Mouse (Mus musculus): ENCODE measurements around the gene Hoxd10.

The Hoxd10 gene

GRCm38 (mm10) chr2:74666411-74666810 lies 25.3 kb upstream of the Hoxd10 start:
- no peak for DNase-seq (ENCODE audit: low spot score)

- DNase-seq (ENCODE audit: low spot score) = no peak
Observed at GRCm38 (mm10) chr2:74667191-74667841, 24.4 kb upstream of the Hoxd10 start.

- DNase-seq (ENCODE audit: low spot score) = no peak
Observed at GRCm38 (mm10) chr2:74667842-74668357, 23.8 kb upstream of the Hoxd10 start, which contains the start of gene Hoxd13. Gene Hoxd13 (plus strand): TSS chr2:74668310.

- no peak for DNase-seq (ENCODE audit: low spot score)
Observed at GRCm38 (mm10) chr2:74668370-74669229, 23.1 kb upstream of the Hoxd10 start.

GRCm38 (mm10) chr2:74669230-74669578 lies 22.5 kb upstream of the Hoxd10 start:
- no peak for DNase-seq (ENCODE audit: low spot score)

- DNase-seq (ENCODE audit: low spot score) = no peak
Observed at GRCm38 (mm10) chr2:74669650-74670235, 22.0 kb upstream of the Hoxd10 start.

- no peak for DNase-seq (ENCODE audit: low spot score)
Observed at GRCm38 (mm10) chr2:74670632-74671188, 21.0 kb upstream of the Hoxd10 start.

- DNase-seq (ENCODE audit: low spot score) = no peak
Observed at GRCm38 (mm10) chr2:74671847-74672246, 19.9 kb upstream of the Hoxd10 start.

- no peak for DNase-seq (ENCODE audit: low spot score)
Observed at GRCm38 (mm10) chr2:74672481-74673362, 19.0 kb upstream of the Hoxd10 start.

GRCm38 (mm10) chr2:74673835-74674425 lies 17.8 kb upstream of the Hoxd10 start:
- no peak for DNase-seq (ENCODE audit: low spot score)

GRCm38 (mm10) chr2:74674881-74675665 lies 16.7 kb upstream of the Hoxd10 start, which contains the start of gene Hoxd12:
Gene Hoxd12 (plus strand): TSS chr2:74675013.
- DNase-seq (ENCODE audit: low spot score) = no peak

- DNase-seq (ENCODE audit: low spot score) = no peak
Observed at GRCm38 (mm10) chr2:74675666-74676282, 15.9 kb upstream of the Hoxd10 start.

- DNase-seq (ENCODE audit: low spot score) = no peak
Observed at GRCm38 (mm10) chr2:74676376-74677052, 15.2 kb upstream of the Hoxd10 start.

GRCm38 (mm10) chr2:74677106-74677505 lies 14.6 kb upstream of the Hoxd10 start:
- DNase-seq (ENCODE audit: low spot score) = no peak

- no peak for DNase-seq (ENCODE audit: low spot score)
Observed at GRCm38 (mm10) chr2:74678891-74679595, 12.7 kb upstream of the Hoxd10 start, which contains the start of gene Hoxd11. Gene Hoxd11 (plus strand): TSS chr2:74679557.

- DNase-seq (ENCODE audit: low spot score) = no peak
Observed at GRCm38 (mm10) chr2:74679596-74679971, 12.1 kb upstream of the Hoxd10 start.

- no peak for DNase-seq (ENCODE audit: low spot score)
Observed at GRCm38 (mm10) chr2:74679980-74680379, 11.7 kb upstream of the Hoxd10 start.

Data from ovary, postnatal 14 days (tissue).